Mouse (Mus musculus): ENCODE measurements around the gene Tert.

The Tert gene

DNA sequence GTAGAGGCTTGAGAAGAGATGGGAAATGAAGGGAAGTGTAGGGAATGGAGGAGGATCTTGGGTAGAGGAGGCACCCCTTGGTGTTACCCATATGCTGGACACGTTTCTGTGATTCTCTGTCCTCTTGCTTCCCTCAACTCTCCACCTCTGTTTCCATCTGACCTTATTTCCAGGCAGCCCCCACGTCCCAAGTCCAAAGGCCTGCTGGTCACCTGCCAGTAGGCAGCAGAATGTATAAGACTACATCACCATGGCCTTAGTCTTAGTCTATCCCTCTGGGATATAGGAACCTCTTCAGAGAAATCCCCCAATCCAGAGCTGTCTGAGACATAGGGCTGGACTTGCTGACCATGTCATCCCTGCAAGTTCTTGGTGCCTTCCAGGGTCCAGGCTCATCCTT is 52.6 kb downstream of the Tert start:
- no peak for DNase-seq

DNA sequence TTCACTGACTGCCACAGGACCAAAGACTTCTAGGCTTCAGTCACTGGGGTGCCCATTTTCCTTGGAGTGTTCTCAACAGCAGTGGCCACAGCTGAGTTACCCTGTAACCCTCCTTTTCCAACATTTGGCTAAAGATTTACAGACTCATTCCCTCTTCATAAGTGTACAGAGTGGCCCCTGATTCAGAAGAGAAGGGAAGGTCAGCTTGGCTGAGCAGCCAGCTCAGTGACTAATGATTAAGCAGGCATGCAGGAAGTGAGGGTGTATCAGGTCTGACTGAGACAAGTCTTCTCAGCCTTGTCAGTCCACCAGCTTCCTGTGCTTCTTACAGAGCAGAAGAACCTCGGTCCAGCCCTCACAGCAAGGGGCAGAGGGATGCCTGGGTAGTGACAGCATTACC is 53.7 kb downstream of the Tert start:
- no peak for DNase-seq

GRCm38 (mm10) chr13:73682226-73682625 is 55.5 kb downstream of the Tert start:
- no peak for DNase-seq

DNA sequence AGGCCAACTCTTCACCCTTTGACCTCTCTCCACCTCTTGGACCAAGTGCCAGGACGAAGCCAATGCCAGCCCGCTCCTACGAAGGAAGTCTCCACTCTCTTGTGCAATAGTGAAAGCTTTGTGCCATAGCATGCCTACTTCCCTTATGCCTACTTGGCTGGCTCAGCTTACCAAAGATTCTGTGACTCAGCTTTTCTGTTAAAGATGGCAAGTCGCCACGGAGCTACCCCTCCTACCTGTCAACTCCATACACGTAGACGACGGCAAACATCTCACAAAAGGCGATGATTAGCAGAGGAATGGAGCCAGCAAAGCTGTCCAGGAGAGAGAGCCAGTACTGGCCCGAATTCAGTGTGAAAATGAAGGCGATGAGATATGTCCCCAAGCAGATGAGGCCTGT is 57.0 kb downstream of the Tert start:
- no peak for DNase-seq

DNA sequence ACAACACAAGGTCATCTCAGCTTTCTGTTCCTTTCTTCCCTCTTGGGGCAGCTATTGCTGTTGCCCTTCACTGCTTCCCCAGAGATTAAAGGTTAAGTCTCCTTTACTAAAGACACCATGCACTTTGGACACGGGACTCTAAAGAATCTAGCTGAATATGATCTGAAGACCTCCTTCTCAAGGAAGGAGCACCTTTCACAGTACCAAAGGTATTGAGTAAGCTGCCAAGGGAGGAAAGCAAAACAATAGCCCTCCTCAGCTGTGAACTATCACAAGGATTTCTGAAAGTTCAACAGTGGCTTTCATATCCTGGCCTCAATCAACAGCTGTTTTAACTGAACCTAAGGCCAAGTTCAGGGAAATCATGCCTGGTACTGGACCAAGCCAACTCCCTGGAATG is 57.7 kb downstream of the Tert start:
- no peak for DNase-seq

DNA sequence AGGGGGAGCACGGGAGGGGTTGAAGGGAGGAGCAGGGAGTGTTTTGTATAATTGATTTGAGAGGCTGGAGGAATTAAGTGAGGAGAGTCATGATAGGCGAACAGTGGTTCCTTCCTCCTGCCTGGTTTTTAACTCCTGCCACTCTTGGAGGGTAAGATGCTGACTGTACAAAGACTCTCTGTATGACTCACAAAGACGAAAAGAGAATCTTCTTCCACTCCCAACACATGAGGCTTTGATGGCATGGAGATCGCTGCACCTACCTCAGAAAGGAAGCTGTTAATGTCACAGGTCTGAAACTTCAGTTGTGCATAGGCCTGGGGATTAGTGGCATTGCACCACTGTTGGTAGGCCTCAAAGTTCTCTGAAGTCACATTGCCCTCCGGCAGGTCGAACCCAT is 58.8 kb downstream of the Tert start:
- no peak for DNase-seq

DNA sequence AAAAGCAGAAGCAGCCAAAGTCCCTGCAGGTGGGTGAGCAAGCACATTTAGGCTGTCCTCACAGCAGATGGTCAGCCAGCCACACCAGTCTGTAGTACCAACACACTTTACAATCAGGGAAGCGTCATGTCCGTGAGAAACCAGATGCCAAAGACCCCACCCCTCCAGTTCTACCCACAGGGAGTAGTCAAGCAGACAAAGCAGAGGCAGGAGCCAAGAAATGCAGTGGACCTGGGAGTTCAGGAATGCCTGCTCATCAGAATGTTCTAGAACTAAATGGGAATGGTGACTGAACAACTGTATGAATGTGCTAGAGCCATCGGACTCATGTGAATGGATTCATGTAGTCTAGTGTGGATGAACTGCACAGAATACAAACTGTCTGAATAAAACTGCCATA is 60.9 kb downstream of the Tert start:
- no peak for DNase-seq

DNA sequence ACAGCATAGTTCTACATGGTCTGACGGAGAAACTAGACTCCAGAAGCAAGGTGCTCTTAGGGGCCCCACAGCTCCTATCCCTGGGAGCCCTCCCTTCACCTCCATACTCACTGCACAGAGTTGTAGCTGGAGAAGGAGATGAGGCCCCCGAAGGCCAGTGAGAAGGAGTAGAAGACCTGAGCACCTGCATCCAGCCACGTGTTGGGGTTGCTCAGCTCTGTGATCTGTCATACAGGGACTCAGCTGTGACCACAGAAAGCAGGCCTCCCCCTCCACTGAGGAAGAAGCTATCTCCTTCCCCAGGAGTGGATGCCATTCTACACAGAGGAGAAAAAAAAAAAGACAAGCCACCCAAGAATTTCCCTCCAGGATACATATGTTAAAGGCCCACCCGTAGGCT is 62.2 kb downstream of the Tert start:
- DNase-seq = no peak

GRCm38 (mm10) chr13:73692249-73692868 is 65.6 kb downstream of the Tert start:
- DNase-seq = peak; percentile 12

GRCm38 (mm10) chr13:73693333-73693732 is 66.6 kb downstream of the Tert start:
- no peak for DNase-seq

DNA sequence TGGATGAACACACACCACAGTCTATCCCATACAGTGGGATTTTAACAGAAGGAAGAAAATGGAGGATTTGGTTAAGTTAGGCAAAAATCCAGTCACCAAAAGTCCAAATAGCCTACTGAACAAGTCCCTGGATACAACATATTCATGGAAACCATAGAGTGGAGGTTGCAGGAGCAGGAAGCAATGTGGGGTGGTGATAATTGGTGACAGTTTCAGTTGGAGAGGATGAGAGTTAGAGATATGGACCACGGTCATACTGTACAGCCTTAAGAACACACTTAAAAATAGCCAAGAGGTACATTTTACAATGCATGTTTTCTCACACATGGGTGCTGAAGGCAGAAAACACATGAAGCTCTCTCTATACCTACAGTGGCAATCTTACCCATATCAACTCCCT is 68.3 kb downstream of the Tert start:
- no peak for DNase-seq

- DNase-seq = no peak
Observed at GRCm38 (mm10) chr13:73696529-73696928, 69.8 kb downstream of the Tert start.

Measured in cerebellum, adult 11 months (tissue).